Mouse (Mus musculus) CD8-positive naive resting alpha-beta T cell, adult 2 months (primary cell): ENCODE measurements around the gene Gm21732.
"Not testable (repeated sequence)": the region's sequence is repeated elsewhere in the genome, so short reads cannot be mapped to it uniquely, and the experiment has no call there.

Experiments
- DNase-seq, 2 experiments: peaks; one replicate each; pipeline ENCODE4 v3.0.0; 2022; ENCODE audit warnings: low read depth in 2 of 2, low spot score in 2 of 2

Gm21732 gene

GRCm38 (mm10) chrY:38575591-38575990 lies at the start of gene Gm21732:
Gene Gm21732, minus strand, starts transcription at chrY:38575691.
- not testable (repeated sequence) for DNase-seq
